Mouse (Mus musculus): ENCODE measurements around the gene Sipa1l1. TPM values are rescaled to one million over a fixed set of nuclear protein-coding genes. Genes with fewer than 3 reads are reported as not detected.
"Not testable (repeated sequence)": the region's sequence is repeated elsewhere in the genome, so short reads cannot be mapped to it uniquely, and the experiment has no call there.

The Sipa1l1 gene
- polyA plus RNA-seq, 1 experiment: 17.5 TPM

GRCm38 (mm10) chr12:82175709-82176108 is 6.6 kb downstream of the Sipa1l1 start:
- DNase-seq (ENCODE audit: low spot score): no peak

DNA sequence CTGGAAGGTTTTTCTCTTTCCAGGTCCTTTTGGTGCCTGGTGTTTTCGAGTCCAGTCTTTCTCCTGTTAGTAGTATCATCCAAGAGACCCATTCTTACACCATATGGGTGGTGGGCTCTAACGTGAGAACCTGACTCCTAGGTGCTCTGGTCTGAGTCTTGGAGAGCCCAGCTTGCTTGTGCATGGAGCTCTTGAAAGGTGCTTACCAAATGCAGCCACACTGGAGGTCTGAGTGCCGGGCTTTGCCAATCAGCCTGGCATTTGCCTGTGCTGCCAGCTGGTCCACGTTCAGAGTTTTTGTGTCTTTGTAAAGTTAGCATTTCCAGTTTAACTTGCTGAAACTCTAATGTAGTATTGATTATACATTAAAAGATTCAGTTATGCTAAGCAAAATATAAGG is 9.5 kb downstream of the Sipa1l1 start:
- no peak for DNase-seq (ENCODE audit: low spot score)

DNA sequence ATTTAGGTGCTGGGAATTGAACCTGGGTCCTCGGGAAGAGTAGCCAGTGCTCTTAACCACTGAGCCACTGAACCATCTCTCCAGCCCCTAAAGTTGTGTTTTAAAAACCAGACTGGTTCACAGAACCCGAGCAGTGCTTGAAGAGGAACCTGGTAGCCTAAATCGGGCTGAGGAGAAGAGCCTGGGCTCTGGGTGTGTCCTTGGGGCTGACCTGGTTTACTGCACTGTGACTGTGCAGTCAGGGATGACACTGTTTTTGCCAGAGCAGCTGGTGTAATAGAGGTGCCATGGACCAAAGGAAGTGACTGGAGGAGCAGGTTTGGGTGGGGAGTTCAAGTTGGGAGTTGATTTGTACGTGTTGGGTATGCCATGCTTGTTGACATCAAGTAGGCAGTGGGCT is 10.5 kb downstream of the Sipa1l1 start:
- no peak for DNase-seq (ENCODE audit: low spot score)

DNA sequence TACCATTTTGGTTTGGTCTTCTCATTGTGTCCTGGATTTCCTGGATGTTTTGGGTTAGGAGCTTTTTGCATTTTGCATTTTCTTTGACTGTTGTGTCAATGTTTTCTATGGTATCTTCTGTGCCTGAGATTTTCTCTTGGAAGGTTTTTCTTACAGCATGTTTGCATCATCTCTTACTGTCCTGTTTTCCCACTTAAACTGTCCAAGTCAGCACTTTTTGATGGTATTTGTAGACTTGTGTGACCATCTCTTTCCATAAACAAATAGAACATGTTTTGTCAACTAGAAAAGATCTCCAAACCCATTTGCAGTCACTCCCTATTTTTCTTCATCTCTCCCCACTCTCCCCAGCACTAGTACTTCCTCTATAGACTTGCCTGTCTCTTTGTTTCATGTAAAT is 17.0 kb downstream of the Sipa1l1 start:
- not testable (repeated sequence) for DNase-seq (ENCODE audit: low spot score)

- no peak for DNase-seq (ENCODE audit: low spot score)
Observed at GRCm38 (mm10) chr12:82186740-82187139, 17.6 kb downstream of the Sipa1l1 start.

DNA sequence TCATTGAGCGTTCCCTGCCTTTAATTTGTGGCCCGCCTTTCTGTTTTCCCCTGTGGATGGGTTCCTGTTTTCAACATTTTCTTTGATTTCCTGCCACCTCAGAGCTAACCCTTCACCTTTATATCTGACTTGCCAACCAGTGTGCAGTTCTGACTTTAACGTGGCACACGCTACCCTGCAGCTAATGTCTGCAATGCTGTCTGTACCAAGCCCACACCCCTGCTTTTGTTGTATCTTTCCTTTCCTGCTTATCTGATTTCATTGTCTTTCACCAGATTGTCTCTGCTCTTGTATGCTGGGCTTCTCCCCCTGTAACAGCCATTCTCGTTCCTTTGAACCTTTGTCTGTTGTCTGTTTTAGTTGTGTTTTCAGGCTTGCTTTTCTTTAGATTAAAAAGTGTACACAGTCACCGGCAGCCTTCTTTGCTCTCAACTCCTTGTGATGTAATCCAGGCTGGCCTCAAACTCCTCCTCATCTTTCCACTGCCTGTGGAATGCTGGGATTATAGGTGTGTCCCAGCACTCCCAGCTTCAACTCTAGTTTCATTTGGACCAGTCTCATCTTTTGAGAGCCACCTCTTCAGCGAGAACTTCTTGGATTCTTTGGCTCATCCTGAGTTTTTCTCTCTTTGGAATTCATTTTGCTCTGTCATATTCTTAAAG is 18.2 kb downstream of the Sipa1l1 start:
- no peak for DNase-seq (ENCODE audit: low spot score)

- DNase-seq (ENCODE audit: low spot score): no peak
Observed at GRCm38 (mm10) chr12:82188321-82189075, 19.4 kb downstream of the Sipa1l1 start.

DNA sequence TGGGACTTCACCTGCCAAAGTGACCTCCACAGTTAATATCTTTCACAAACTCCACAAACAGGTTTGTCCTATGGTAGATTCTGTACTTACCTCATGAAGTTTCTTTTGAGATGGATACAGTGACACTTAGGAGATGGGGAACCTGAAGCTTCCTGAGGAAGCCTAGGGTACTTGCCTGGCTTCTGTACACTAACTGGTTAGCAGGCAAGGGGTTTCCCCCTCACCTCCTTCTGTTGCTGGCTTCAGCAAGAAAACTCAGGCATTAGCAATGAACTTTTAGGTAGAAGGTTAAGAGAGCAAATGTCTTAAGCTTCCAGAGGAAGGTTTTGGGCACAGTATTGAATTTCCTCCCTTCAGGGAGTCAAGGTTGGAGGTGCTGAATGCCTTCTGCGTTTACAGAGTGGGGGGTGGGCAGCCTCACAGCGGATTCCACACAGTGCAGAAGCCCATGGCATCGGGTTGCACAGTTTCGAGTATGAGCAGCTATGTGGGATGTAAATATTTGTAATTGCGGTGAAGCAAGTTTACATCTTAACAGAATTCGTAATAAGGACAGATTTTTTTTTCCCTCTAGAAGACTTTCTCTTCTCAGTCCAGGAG is 20.1 kb downstream of the Sipa1l1 start:
- no peak for DNase-seq (ENCODE audit: low spot score)

DNA sequence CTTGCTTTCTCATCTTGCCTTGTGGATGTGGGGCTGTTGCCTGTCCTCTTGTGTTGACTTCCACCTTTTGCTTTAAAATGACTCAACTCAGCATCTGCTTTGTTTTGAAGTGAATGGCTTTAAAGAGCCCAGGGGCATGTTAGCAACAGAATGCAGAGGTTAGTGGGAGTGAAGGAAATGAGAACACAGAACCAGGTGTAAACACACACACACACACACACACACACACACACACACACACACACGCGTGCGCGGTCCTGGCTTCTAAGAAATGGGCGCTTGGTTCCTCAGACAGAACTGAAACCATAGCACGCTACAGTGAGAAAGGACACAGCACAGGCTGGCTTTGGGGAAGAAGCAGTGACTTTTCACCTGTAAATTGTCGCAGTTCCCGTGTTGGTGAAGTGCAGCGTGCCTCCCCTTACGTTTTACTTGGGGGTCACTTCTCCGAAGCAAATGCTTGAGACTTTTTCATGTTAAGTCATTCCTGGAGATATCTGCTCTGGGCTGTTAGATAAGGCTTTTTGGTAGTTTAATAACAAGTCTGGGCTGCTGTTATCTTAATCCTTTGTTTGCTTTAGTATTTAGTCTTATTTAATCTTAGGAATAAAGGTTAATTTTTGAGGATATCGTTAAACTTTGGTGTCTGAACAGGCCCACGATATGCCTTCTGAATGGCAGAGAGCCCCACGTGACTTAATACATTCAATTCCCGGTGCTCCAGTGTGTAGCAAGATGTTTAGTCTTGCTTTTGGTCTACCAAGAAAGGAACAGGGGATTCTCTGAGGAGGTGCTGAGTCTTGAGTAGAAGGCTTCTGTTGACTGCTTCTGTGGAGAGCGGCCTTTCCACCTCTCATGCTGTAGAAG is 20.8 kb downstream of the Sipa1l1 start:
- DNase-seq (ENCODE audit: low spot score): no peak

DNA sequence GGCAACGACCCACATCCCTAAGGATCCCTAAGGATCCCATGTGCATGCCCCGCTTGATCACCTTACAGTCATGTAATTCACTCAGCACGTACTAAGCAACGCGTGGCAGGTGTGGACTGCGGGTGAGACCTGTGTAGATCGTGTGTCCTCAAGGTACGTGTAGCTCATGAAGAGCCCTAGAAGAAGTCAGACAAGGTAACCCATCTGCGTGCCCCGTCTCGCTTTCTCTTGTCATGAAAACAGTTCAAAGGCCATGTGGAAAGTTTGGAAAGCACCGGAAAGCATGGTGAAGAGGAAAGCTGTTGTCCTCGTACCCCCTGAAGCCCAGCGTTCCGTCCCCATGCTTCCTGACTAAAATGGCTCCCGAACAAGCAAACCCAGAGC is 21.5 kb downstream of the Sipa1l1 start:
- no peak for DNase-seq (ENCODE audit: low spot score)

GRCm38 (mm10) chr12:82191686-82192085 is 22.6 kb downstream of the Sipa1l1 start:
- DNase-seq (ENCODE audit: low spot score): no peak

DNA sequence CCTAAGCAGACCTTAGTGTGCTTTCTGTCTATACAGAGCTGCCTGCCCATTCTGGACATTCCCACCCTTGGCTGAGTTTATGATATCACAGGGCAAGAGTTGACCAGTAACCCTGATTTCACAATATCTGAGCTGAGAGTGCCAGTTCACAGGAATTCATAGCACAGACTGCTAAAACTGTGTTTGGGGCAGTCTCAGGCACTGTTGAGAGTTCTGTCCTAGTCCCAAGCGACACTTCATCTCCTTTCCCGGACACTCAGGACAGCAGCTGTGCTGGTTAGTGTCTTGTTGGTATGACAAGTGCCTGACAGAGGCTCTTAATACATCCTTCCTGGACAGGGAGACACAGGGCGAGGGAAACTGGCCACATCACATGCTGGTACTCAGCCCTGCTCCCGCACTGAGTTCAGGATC is 23.5 kb downstream of the Sipa1l1 start:
- no peak for DNase-seq (ENCODE audit: low spot score)

- no peak for DNase-seq (ENCODE audit: low spot score)
Observed at GRCm38 (mm10) chr12:82193476-82193875, 24.4 kb downstream of the Sipa1l1 start.

- no peak for DNase-seq (ENCODE audit: low spot score)
Observed at GRCm38 (mm10) chr12:82194919-82195318, 25.8 kb downstream of the Sipa1l1 start.

- DNase-seq (ENCODE audit: low spot score): no peak
Observed at GRCm38 (mm10) chr12:82196213-82196612, 27.1 kb downstream of the Sipa1l1 start.

DNA sequence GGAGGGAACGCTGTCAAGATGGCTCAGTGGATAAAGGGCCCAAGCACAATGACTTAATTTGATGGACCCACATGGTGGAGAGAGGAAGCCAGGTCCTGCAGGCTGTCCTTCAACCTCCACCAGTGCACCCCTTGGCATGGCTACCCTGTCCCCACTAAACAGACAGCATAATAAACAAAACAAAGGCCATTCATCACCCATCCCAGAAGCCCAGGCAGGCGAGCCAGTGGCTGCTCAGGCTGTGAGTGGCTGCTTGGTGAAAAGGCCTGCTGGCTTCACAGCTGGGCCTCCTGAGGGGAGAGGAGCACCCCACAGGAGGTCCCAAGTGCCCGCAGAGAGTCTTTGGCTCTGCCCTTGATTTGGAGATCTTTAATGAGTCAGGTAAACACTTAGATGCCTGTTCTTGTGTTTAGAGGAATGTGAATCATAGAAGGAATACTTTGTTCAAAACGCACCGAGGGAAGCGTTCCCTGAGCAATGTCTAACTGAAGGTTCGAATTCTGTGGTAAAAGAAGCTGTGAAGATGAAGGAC is 27.6 kb downstream of the Sipa1l1 start:
- DNase-seq (ENCODE audit: low spot score): no peak

DNA sequence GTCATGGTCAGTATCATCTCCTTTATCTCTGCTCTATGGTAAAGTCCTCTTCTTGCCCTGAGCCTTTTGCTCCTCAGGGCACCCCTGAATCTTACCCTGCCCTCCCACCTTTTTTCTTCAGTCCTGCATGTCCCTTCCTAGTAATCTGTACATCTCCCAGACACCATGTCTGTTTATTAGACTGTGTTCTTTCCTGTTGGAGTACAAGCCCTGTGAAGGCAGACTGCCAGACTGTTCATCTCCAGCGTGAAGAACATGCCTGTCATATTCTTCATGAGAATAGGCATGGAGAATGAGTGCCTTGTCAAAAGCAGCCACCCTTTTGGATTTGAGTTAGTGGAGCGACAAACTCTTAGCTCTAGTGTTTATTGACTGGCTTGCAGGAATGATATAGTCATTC is 28.1 kb downstream of the Sipa1l1 start:
- no peak for DNase-seq (ENCODE audit: low spot score)

DNA sequence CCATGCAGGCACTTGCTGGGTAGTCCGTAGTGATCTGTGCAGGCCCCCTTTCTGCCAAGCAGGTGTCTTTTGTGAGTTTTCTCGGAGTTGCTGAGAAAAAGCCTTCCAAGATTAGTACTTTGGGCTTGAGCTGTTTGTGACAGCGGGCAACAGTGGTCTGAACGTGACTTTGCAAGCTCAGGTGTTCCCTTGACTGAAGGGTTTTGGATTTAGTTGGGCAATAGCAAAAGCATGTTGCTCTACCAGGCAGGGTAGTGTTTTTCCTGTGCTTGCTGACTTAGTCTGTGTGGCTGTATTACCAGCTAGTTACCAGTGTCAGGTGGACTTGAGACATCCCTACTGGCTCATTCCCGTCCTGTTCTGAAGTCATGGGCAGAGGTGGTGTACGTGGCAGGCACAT is 30.2 kb downstream of the Sipa1l1 start:
- DNase-seq (ENCODE audit: low spot score): no peak

DNA sequence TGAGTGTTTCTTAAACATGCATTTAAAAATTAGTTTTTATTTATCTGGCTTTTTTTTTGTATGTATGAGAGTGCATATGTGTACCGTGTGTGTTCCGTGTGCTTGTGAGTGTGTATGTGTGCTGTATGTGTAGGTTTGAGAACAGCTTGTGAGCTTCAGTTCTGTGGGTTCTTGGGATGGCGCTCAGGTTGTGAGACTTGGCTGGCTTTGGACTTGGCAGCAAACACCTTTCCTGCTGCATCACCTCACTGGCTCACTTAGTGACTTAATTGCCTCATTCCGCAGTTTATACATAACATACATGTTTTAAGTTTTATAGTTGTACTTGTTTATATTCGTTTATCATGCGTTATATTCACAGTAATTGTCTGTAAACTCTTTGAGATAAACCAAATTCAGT is 35.0 kb downstream of the Sipa1l1 start:
- no peak for DNase-seq (ENCODE audit: low spot score)

DNA sequence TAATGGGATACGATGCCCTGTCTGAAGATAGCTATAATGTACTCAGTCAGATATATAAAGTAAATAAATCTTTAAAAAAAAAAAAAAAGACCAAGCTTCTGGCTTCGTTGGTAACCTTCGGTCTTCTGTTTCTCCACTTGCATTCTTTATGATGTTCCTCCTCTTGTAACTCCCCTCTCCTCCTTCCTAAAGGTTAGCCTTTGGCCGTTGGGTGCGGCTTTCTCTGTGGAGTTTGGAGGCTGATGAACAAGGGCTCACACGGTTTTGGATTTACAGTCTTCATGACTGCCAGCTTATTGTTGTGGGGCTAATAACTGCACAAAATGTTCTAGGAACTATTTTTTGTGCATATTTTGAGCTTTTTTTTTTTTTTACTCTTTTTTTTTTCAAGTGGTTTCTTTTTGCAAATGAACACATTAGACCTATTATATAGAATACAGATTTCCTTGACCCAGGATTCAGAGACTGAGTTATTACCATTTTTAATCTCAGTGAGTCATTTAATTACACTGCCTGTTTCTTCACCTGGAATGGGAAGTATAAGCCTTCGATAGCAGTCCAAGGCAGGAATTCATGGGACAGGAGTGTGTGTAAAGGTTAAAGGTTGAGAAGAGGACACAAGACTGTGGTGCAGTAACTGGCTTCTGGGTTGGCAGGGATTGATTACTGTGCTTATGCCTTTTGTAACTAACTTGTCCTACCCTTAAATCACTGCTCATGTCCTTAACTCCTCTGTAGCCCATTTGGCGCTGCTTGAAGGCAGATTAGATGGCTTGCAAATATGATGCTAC is 37.9 kb downstream of the Sipa1l1 start:
- no peak for DNase-seq (ENCODE audit: low spot score)

GRCm38 (mm10) chr12:82208046-82208445 is 38.9 kb downstream of the Sipa1l1 start:
- no peak for DNase-seq (ENCODE audit: low spot score)

All from urinary bladder, adult 2 months (tissue).